Mouse (Mus musculus) CH12.LX (cell line): Measurements from ENCODE around the gene Uggt1. TPM values are rescaled to one million over a fixed set of nuclear protein-coding genes. Genes with fewer than 3 reads are reported as not detected.
A peak's percentile ranks its signal among the peaks of the same experiment; 100 is the strongest.

Source experiments
- DNase-seq: peaks from one replicate; pipeline ENCODE4 v3.0.0-alpha.2; 2013; ENCODE audit errors: extremely low read depth
- H3K27ac ChIP-seq: 2 replicates; pipeline ENCODE4 v1.5.1; 2012; ENCODE audit warnings: low read depth, mild to moderate bottlenecking, control low read depth, moderate library complexity; ENCODE audit not compliant: insufficient read depth
- H3K27me3 ChIP-seq: replicated peaks from 2 replicates; pipeline ENCODE3; 2012; ENCODE audit warnings: inconsistent platforms
- H3K36me3 ChIP-seq, 2 experiments: replicated peaks in 1 of 2; 2 replicates each; pipeline versions ENCODE3 to v1.6.1; 2012; ENCODE audit warnings: inconsistent platforms in 1 of 2, low read length in 1 of 2, mild to moderate bottlenecking in 1 of 2, mixed read lengths in 1 of 2, moderate library complexity in 1 of 2; ENCODE audit not compliant: control insufficient read depth in 1 of 2, insufficient read depth in 1 of 2
- H3K4me1 ChIP-seq, 2 experiments: 2 replicates each; pipeline ENCODE4 v1.6.1; 2012; ENCODE audit warnings: inconsistent platforms in 1 of 2, moderate library complexity in 1 of 2; ENCODE audit not compliant: insufficient read depth in 2 of 2, control insufficient read depth in 1 of 2
- H3K4me2 ChIP-seq: 2 replicates; pipeline ENCODE4 v1.6.1; 2012; ENCODE audit warnings: low read depth, mild to moderate bottlenecking, control low read depth; ENCODE audit not compliant: poor library complexity, insufficient read depth, severe bottlenecking
- H3K4me3 ChIP-seq, 3 experiments: fragments of 150-350 bp in 1 of 3; sonication (generic) in 1 of 3; replicated peaks in 1 of 3; 2 replicates each; pipeline versions ENCODE3 to v1.5.1; 2011 to 2012; ENCODE audit warnings: low read depth in 2 of 3, low read length in 2 of 3, mild to moderate bottlenecking in 2 of 3, moderate library complexity in 2 of 3, control low read depth in 1 of 3, improper control_type of control experiment in 1 of 3, inconsistent platforms in 1 of 3, mixed read lengths in 1 of 3; ENCODE audit not compliant: poor library complexity in 1 of 3
- H3K79me2 ChIP-seq: replicated peaks from 2 replicates; pipeline ENCODE4 v1.6.1; 2012; ENCODE audit warnings: mild to moderate bottlenecking, moderate library complexity; ENCODE audit not compliant: control insufficient read depth, poor library complexity, insufficient read depth, severe bottlenecking; ENCODE audit errors: extremely low read depth
- H3K9ac ChIP-seq: 2 replicates; pipeline ENCODE4 v1.6.1; 2012; ENCODE audit warnings: low read depth, mild to moderate bottlenecking, control low read depth, moderate library complexity; ENCODE audit not compliant: insufficient read depth
- H3K9me3 ChIP-seq: replicated peaks from 2 replicates; pipeline ENCODE3; 2012; ENCODE audit warnings: low read length, inconsistent platforms, mixed read lengths
- BHLHE40 ChIP-seq: IDR thresholded peaks from 2 replicates; pipeline ENCODE4 v1.6.1; 2011; ENCODE audit warnings: mild to moderate bottlenecking, low read depth, low read length, improper control_type of control experiment
- CHD2 ChIP-seq: IDR thresholded peaks from 2 replicates; pipeline ENCODE4 v1.6.1; 2011; ENCODE audit warnings: low read length, improper control_type of control experiment
- CTCF ChIP-seq, 2 experiments: IDR thresholded peaks in 1 of 2; conservative IDR thresholded peaks in 1 of 2; 2 replicates each; pipeline ENCODE4 v1.5.1; 2011 to 2012; ENCODE audit warnings: low read depth in 2 of 2, low read length in 2 of 2, improper control_type of control experiment in 1 of 2, inconsistent platforms in 1 of 2, mild to moderate bottlenecking in 1 of 2, moderate library complexity in 1 of 2
- E2F4 ChIP-seq: IDR thresholded peaks from 2 replicates; pipeline ENCODE4 v1.6.1; 2011; ENCODE audit warnings: low read depth, low read length, improper control_type of control experiment; ENCODE audit not compliant: insufficient replicate concordance
- ETS1 ChIP-seq: conservative IDR thresholded peaks from 2 replicates; pipeline ENCODE4 v1.6.1; 2012; ENCODE audit warnings: low read depth, mild to moderate bottlenecking, inconsistent platforms, low read length, improper control_type of control experiment, moderate library complexity
- GABPA ChIP-seq: IDR thresholded peaks from 2 replicates; pipeline ENCODE4 v1.6.1; 2012; ENCODE audit warnings: low read depth, low read length, improper control_type of control experiment, inconsistent platforms; ENCODE audit not compliant: insufficient replicate concordance
- JUN ChIP-seq: IDR thresholded peaks from 2 replicates; pipeline ENCODE4 v1.6.1; 2011; ENCODE audit warnings: low read depth, mild to moderate bottlenecking, low read length, improper control_type of control experiment, moderate library complexity; ENCODE audit not compliant: insufficient read depth
- JUND ChIP-seq: conservative IDR thresholded peaks from 2 replicates; pipeline ENCODE4 v1.6.1; 2011; ENCODE audit warnings: low read depth, low read length, improper control_type of control experiment
- MAFK ChIP-seq: IDR thresholded peaks from 2 replicates; pipeline ENCODE4 v1.6.1; 2011; ENCODE audit warnings: low read length, improper control_type of control experiment; ENCODE audit not compliant: insufficient replicate concordance
- MAX ChIP-seq: IDR thresholded peaks from 2 replicates; pipeline ENCODE4 v1.6.1; 2011; ENCODE audit warnings: low read length, improper control_type of control experiment
- MYC ChIP-seq: IDR thresholded peaks from 2 replicates; pipeline ENCODE4 v1.6.1; 2011; ENCODE audit warnings: low read depth, mild to moderate bottlenecking, improper control_type of control experiment, low read length
- POLR2A ChIP-seq: IDR thresholded peaks from 2 replicates; pipeline ENCODE4 v1.6.1; 2011; ENCODE audit warnings: low read depth, mild to moderate bottlenecking, improper control_type of control experiment, low read length
- RAD21 ChIP-seq: IDR thresholded peaks from 2 replicates; pipeline ENCODE4 v1.6.1; 2011; ENCODE audit warnings: low read depth, mild to moderate bottlenecking, low read length, improper control_type of control experiment, moderate library complexity
- SMC3 ChIP-seq: IDR thresholded peaks from 2 replicates; pipeline ENCODE4 v1.6.1; 2011; ENCODE audit warnings: low read depth, low read length, improper control_type of control experiment
- UBTF ChIP-seq: IDR thresholded peaks from 2 replicates; pipeline ENCODE4 v1.6.1; 2012; ENCODE audit warnings: low read depth, mild to moderate bottlenecking, inconsistent platforms, low read length, improper control_type of control experiment, moderate library complexity
- USF1 ChIP-seq: IDR thresholded peaks from 2 replicates; pipeline ENCODE4 v1.6.1; 2014; ENCODE audit warnings: low read depth, mild to moderate bottlenecking, inconsistent platforms, low read length, improper control_type of control experiment
- ZC3H11A ChIP-seq: IDR thresholded peaks from 2 replicates; pipeline ENCODE4 v1.6.1; 2012; ENCODE audit warnings: low read depth, mild to moderate bottlenecking, inconsistent platforms, low read length, improper control_type of control experiment
- ZMIZ1 ChIP-seq: IDR thresholded peaks from 2 replicates; pipeline ENCODE4 v1.6.1; 2012; ENCODE audit warnings: low read depth, mild to moderate bottlenecking, inconsistent platforms, low read length, improper control_type of control experiment
- dilution Hi-C: fragments of 300-500 bp; cut with MboI; formaldehyde crosslinking; loops from 2 replicates; pipeline ENCODE4 v1.14.3; 2020; ENCODE audit warnings: low sequenced_read_pairs; ENCODE audit not compliant: extremely low pct_unique_long_range_greater_than_20kb, extremely low pct_ligation_motif_present
- in situ Hi-C: fragments of 300-500 bp; cut with MboI; formaldehyde crosslinking; loops from 3 replicates; pipeline ENCODE4 v1.14.3; 2019; ENCODE audit warnings: low sequenced_read_pairs, low pct_ligation_motif_present, low pct_unique_long_range_greater_than_20kb, mixed read lengths
- polyA plus RNA-seq: library from polyadenylated mRNA; unstranded; fragments of >175 nt; gene quantifications from 2 replicates; pipeline ENCODE4 v1.2.1, GENCODE M21; 2012; ENCODE audit warnings: low read depth; ENCODE audit not compliant: insufficient read length
- total RNA-seq, 2 experiments: library from RNA; depleted of rRNA; stranded (reverse); fragments of 300-350 nt in 1 of 2; fragments of >200 nt in 1 of 2; gene quantifications; 2 replicates each; pipeline ENCODE4 v1.2.3; 2012 to 2014

The Uggt1 gene
- total and polyA plus RNA-seq, 3 experiments, result 35.3 to 41.2 (median 39.5) TPM

DNA sequence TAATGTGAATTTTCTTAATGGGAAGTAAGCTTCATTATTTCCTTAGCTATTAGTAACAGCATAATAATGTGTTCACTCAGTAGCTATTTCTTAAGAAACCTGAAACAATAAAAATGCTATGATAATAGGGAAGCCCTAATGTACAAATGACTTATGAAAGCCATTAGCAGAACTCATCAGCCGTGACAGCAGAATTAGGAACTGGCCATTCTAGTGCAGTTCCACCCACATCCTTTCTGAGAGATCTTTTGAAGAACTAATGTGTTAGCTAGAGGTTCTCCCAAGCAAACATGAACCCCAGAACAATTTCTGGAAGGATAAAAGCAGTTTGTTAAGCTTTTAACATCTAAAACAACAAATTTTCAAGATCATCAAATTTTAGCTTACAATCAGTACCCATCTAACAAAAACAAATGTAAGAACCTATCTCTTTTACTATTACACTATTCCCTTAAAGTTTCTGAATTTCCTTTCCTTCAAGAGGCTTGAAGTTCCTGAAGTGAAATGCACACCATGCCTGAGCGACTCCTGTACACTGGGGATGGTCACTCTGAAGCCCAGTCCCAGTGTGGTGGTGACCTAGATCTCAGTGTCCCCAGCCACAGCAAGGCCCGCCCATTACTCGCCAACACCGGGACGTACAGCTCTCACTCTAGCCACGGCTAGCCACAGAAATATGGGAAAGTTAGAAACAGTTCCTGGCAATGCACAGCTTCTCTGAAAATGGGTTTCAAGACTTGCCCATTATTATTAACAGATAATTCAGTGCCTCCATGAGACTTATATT is 13.4 kb downstream of the Uggt1 start:
- in situ Hi-C loops, result no loop called here
- H3K27ac ChIP-seq, result 0 out of 2 replicates have a peak overlapping the region, but pooled peaks have one; percentile 11
- H3K9me3 ChIP-seq, result no peaks in the 10 kb centered on the region
- H3K79me2 ChIP-seq, result peaks cover 1% of the 10 kb centered on the region
- no peak overlapping the region for H3K4me3 ChIP-seq
- H3K36me3 ChIP-seq, result peaks cover 41 to 78% of the 10 kb centered on the region in 2 experiments
- H3K4me1 ChIP-seq, result peaks cover 9 to 38% of the 10 kb centered on the region in 2 experiments
- H3K9ac ChIP-seq, result no peak overlapping the region
- dilution Hi-C loops, result no loop called here
- H3K27me3 ChIP-seq, result no peaks in the 10 kb centered on the region
- no peak for DNase-seq
- TF ChIP-seq MAX, result no peak
- no peak for TF ChIP-seq CHD2
- no peak for TF ChIP-seq UBTF
- no peak for TF ChIP-seq JUN
- TF ChIP-seq JUND, result no peak
- no peak for TF ChIP-seq USF1
- no peak for TF ChIP-seq ZC3H11A
- no peak for TF ChIP-seq GABPA
- no peak for TF ChIP-seq ZMIZ1
- no peak overlapping the region for H3K4me2 ChIP-seq

DNA sequence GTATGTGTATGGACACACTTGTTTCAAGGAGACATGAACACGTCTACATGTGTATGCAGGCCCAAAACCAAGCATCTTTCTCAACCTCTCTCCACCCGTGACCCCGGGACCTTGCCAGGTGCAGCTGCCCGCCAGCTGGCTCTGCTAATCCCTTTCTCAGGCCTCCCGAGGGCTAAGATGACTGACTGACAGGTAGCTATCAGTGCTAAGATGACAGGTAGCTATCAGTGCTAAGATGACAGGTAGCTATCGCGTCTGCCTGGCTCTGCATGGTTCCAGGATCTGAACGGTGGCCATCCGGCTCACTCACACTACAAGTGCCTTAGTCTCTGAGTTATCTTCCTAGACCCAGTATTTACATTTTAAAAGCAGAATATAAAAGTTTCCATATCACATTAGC is 16.1 kb downstream of the Uggt1 start:
- in situ Hi-C loops, result no loop called here

DNA sequence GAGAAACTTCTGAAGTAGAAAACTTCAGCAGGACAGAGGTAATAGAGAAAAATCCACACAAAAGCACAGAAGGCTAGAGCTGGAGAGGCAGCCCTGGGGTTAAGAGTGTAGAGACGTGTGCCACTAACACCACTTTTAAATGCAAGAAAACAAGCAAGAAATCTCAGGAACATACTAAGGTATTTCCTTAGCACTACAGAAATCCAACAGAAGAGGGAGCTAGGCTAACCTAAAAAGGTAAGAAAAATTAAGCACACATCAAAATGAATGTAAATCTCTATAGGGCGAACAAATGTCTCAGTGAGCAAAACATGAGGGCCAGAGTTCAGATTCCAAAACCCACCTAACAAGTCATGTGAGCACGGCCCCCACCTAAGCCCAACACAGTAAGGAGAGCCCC is 19.9 kb downstream of the Uggt1 start:
- no peak for DNase-seq
- H3K27me3 ChIP-seq, result no peaks in the 10 kb centered on the region
- H3K4me3 ChIP-seq, result no peak overlapping the region
- H3K4me2 ChIP-seq, result no peak overlapping the region
- H3K27ac ChIP-seq, result no peak overlapping the region
- dilution Hi-C loops, result no loop called here
- TF ChIP-seq CTCF (conservative IDR thresholded peaks at IDR 0.05 in 1 of 2, IDR thresholded peaks at IDR 0.05 in 1 of 2; ENCODE audit: low read depth in 2 of 2, low read length in 2 of 2), result peak in 1 of 2 experiments; percentile 55; a peak in 2 of 4 replicates
- no peak for TF ChIP-seq JUN
- TF ChIP-seq BHLHE40, result no peak
- no peak for TF ChIP-seq ETS1
- TF ChIP-seq POLR2A, result no peak
- TF ChIP-seq MYC, result no peak
- TF ChIP-seq SMC3, result peak; percentile 54
- peak; percentile 37 for TF ChIP-seq RAD21
- TF ChIP-seq E2F4, result no peak
- no peak for TF ChIP-seq MAFK
- H3K79me2 ChIP-seq, result no peaks in the 10 kb centered on the region; the same call in 1 of the 2 replicates
- no peaks in the 10 kb centered on the region for H3K9me3 ChIP-seq
- no peak overlapping the region for H3K9ac ChIP-seq
- peaks cover 56 to 85% of the 10 kb centered on the region in 2 experiments for H3K36me3 ChIP-seq
- H3K4me1 ChIP-seq, result no peaks in the 10 kb centered on the region
- in situ Hi-C loops, result no loop called here

More for the DNA sequence above, 16.1 kb downstream of the Uggt1 start:
- DNase-seq, result no peak
- H3K79me2 ChIP-seq, result no peaks in the 10 kb centered on the region; the same call in 1 of the 2 replicates
- no peak overlapping the region for H3K4me2 ChIP-seq
- H3K27me3 ChIP-seq, result no peaks in the 10 kb centered on the region
- dilution Hi-C loops, result no loop called here
- H3K4me3 ChIP-seq, result no peak overlapping the region
- H3K4me1 ChIP-seq, result peaks cover 2 to 21% of the 10 kb centered on the region in 2 experiments; a peak in 3 of 4 replicates
- no peak for TF ChIP-seq MYC
- no peaks in the 10 kb centered on the region for H3K9me3 ChIP-seq
- no peak overlapping the region for H3K27ac ChIP-seq
- peaks cover 44 to 80% of the 10 kb centered on the region in 2 experiments for H3K36me3 ChIP-seq
- H3K9ac ChIP-seq, result no peak overlapping the region
